Mouse (Mus musculus): ENCODE results near the gene Henmt1.

The Henmt1 gene

DNA sequence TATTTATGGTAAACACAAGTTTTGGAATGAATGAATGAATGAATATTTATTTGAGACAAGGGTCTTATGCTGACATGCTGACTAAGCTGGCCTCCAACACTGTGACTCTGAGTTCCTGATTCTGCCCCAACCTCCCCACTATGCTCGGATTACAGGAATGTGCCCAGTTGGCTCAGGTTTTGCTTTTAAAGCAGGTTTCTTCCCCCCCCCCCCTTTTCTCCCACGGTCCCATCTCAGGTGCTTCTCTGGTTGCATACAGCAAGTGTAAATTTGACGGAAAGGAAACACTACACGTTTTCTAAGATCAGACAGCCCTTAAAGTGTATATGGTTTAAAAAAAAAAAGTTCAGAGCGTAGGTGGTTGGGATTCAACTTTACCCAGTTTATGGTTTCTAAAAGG lies at the start of gene Henmt1:
TSS of gene Henmt1 (plus strand) at position 301 of the 400 bp plus-strand sequence.
- in situ Hi-C loops (cut with MboI), result no loop called here

DNA sequence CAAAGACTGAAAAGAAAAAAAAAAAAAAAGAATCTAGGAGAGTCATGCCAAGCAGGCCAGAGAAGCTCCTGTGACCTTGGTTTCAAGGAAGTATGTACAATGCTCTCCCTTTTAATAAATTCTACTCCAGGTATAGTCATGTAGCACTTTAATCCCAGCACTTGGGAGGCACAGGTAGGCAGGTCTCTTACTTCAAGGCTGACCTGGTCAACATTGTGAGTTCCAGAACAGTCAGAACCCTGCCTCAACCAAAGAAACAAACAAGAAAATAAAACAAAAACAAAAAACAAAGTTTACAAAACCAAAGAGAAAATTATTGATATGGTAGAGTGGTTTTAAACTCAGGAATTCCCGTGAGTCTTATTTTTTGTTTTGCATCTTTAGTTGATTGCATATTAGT lies 49.8 kb upstream of the Henmt1 start, which contains the start of gene Fndc7:
TSS of gene Fndc7 (minus strand) at position 101 of the 400 bp plus-strand sequence.
- in situ Hi-C loops (cut with MboI), result no loop called here

DNA sequence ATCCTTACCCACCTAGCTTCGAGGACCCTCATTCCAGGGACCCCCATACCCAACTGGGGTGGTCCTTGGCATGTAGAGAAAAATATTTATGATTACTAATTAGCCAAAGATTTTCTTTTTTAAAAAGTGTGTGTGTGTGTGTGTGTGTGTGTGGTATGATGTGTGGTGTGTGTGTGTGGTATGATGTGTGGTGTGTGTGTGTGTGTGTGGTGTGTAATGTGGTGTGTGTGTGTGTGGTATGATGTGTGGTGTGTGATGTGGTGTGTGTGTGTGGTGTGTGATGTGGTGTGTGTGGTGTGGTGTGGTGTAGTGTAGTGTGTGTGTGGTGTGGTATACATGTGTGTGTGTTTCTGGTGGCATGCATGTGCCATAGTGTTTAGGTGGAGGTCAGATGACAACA lies 47.6 kb upstream of the Henmt1 start:
- in situ Hi-C loops (cut with MboI), result no loop called here

DNA sequence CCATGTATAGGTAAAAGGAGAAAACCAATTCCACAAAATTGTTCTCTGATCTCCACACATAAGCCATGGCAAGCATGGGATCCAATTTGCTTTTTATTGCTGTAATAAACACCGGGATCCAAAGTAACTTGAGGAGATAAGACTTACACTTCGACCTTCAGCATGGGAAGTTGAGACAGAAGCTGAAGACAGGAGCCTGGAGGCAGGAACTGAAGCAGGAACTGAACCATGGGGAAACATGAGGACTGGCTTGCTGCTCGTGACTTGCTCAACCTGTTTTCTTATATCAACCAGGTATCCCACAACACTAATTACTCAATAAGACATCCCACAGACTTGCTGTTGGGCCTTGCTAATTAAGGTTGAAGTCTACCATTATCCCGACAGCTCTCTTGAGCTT lies 46.8 kb upstream of the Henmt1 start:
- in situ Hi-C loops (cut with MboI), result no loop called here

DNA sequence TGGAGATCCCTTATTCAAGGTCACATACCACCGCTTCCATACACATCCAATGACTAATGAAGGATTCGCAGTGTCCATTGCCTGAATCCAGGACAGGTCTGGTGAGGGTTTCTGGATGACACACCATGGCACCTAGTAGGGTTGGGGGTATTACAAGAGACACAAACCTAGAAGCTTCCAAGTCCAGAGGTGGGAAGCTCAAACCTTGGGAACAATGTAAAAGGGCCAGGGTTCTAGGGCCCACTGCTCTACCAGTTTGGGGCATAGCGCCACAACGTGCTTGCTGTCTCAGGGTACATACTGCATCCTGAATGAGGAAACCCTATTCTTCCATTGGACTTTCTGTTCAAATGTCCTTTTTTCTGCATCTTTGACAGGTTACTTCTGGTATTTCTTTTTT lies 41.0 kb upstream of the Henmt1 start:
- in situ Hi-C loops (cut with MboI), result no loop called here

DNA sequence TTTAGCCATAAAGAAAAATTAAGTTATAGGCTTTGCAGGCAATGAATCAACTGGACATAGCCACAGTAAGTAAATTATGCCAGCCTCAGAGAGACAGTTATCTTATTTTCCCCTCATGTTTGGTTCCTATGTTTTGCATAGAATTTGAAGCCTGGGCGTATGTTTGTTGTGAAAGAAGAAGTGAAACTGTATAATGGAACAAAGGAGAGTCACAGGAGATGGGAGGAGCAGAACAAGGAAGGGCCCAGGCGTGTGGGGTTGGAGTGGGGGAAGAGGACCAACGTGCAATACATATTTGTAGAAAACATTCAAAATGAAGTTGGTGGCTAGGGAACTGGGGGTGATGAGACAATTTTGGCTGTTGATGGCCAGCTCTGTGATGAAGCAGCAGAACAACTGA lies 39.5 kb upstream of the Henmt1 start:
- in situ Hi-C loops (cut with MboI), result loop anchor here (5.0 kb wide), 1 partner anchor 53 kb away; no protein-coding TSS in a partner anchor

DNA sequence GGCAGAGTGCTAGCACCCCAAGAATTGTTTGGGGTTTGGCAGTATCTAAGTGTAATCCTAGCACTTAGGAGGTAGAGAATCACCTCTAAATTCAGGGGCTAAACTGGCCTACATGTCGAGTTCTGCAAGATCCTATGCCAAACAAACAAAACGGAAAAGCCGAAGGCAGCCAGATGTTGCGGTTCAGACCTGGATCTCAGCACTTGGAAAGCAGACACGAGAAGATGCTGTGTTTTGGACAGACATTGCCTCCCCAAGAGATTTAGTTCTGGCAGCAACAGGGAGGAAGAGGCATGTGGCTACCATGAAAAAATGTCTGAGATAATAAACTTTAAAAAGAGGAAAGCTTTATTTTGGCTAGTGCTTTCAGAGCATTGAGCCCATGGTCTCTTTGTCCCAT lies 39.0 kb upstream of the Henmt1 start:
- in situ Hi-C loops (cut with MboI), result loop anchor here (5.0 kb wide), 1 partner anchor 53 kb away; no protein-coding TSS in a partner anchor

DNA sequence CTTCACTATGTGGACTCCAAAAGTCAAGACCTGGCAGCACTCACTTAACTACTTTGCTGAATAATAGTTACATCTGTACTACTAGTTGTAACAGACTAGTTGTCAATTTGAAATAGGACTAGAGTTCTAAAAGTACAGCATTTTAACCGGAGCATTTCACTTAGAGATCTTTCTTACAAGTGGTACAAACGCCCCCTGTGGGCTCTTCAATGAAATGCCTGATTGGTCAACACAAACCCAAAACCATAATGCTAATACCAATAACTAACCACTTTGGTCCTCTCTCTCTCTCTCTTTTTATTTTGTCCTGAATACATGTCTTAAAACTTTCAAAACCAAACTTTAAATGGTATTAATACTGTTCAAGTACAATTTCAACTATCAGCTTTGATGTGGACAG lies 37.6 kb upstream of the Henmt1 start:
- in situ Hi-C loops (cut with MboI), result loop anchor here (5.0 kb wide), 1 partner anchor 55 kb away; no protein-coding TSS in a partner anchor

DNA sequence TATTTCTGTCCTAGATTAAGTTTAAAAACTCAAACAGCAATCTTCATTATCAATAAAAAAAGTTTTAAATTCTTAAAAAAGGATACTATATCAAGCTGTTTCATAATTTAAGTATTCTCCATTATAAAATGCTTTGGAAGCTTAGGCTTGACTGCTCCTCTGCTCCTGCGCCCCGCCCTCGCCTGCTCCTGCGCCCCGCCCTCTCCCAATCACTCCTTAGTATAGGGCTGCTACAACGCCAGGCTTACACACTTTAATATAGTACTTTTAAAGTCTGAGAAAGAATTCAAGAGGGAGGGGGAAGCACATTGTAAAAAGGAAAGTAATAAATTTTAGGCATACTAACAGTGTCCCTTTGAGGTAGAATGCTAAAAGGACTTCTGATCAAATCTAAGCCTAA lies 36.7 kb upstream of the Henmt1 start:
- in situ Hi-C loops (cut with MboI), result loop anchor here (5.0 kb wide), 1 partner anchor 56 kb away; no protein-coding TSS in a partner anchor

DNA sequence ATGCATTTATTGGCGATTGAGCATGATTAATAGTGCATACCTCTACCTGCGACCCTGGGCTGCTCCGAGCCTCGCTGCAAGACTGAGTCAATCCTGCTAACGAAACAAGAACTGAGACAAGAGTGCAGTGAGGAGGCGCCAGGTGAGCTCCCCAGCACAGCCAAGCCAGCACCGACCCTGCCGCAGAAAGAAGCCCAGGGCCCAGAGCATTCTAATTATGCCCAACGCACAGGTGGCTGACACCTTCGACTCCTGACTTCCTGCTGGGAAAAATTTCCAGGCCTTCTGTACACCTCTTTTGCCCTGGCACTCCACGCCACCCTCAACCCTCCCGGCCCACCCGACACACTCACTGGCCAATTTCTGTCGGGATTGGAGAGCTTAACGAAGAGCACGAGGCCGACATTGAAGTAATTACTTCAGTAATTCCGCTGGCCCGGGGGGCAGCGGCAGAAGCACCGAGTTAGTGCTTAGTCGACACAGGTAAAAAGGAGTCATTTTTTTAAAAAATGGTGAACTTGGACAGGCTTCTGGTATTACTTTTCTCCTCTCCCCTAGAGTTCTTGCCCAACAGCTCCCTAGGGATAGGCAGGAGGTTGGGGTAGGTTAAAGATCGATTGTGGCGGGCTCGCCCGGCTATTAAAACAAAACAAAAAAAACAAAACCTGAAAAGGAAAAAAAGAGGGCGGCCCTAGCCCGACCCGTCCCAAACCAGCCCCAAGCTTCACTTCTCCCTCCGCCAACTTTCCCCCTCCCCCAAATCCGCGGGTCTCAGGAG lies 29.2 kb upstream of the Henmt1 start:
- in situ Hi-C loops (cut with MboI), result no loop called here

DNA sequence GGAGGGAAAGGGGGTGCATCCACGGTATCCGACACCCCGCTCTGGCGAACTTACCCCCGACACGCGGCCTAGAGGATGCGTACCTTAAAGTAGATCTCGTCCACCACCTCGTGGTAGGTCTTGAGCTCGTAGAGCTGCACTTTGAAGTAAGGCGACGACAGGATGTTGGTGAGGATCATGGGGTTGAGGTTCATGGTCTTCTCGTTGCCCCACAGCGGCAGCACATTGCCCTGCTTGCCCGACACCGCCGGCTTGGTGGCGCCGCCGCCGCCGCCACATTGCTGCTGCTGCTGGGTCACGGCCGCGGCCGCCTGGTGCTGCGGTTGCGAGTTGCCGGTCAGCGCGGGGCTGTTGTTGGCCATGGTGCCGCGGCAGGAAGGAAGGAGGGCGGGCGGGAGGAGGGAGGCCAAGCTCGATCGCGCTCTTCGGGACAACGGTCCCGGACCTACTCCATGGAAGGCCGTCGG lies 28.6 kb upstream of the Henmt1 start:
- in situ Hi-C loops (cut with MboI), result no loop called here

DNA sequence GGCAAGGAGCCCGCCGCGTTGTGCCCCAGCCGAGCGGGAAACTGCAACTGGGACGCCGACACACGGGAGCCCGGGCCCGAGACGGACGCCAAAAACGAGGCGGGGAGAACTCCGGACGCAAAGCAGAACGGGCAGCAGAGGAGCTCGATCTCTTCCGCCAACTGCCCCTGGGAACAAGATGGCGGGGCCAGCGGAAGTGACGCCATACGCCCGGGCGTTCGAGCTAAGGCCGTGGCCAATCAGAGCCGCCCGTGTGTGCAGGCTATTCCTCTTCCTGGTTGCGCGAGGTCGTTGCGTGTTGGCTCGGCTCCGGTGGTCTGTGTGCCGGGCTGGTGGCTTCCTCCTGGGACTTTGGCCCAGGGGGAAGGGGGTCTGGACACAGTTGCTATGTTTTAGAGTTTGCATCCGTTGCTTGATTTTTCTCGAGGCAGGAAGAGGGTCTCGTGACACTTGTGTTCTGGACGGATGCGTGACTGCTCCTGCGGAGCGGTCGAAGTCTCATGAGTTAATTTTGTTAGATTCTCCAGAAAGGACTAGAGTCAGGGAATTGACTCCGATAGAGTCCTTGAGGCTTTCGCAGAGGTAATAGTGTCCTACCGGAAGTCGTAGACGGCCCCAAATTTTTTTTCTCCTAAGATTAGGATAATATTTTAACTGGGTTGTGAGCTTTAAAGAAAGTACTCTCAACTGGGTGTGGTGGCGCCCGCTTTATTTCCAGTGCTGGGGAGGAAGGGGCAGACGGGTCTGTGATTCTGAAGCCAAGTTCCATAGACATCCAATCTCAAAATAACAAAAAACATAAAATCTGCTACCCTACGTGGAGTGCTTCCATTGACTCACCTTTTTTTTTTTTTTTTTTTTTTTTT lies 27.9 kb upstream of the Henmt1 start, which contains the start of gene Prpf38b:
TSS of gene Prpf38b (minus strand) at position 180 of the 866 bp plus-strand sequence.
- in situ Hi-C loops (cut with MboI), result no loop called here

DNA sequence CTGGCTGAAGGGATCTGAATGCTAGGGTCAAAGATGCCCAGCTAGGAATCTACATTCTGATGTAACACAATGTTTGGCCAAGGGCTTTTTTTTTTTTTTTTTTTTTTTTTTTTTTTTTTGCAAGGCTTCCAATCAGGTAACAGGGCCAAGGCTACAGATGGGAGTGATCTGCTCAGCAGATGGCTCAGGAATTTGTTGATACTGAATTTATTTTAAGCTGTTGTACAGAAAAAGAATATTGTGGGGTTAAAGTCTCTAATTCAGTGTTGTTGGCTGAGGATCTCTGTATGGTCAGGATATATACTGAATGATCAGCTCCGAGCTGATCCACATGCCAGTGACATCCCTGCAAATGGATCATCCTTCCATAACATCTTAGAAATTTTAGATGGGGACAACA lies 23.7 kb upstream of the Henmt1 start:
- in situ Hi-C loops (cut with MboI), result no loop called here

DNA sequence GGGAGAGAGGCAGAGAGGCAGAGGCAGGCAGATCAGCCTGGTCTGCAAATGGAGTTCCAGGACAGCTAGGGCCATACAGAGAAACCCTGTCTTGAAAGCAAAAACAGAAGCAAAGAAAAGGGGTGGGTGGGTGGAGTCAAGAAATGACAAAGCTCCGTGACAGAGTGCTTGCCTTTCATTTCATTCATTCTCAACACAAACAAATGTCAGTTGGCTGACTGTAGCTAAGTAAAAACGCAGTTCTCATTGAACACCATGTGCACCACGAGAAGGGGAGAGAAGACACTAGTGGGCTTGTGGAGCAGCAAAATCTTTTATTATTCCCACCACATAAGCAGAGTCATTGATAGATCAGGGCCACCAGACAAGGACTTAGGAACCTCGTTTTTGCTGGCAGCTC lies 22.8 kb upstream of the Henmt1 start:
- in situ Hi-C loops (cut with MboI), result no loop called here

DNA sequence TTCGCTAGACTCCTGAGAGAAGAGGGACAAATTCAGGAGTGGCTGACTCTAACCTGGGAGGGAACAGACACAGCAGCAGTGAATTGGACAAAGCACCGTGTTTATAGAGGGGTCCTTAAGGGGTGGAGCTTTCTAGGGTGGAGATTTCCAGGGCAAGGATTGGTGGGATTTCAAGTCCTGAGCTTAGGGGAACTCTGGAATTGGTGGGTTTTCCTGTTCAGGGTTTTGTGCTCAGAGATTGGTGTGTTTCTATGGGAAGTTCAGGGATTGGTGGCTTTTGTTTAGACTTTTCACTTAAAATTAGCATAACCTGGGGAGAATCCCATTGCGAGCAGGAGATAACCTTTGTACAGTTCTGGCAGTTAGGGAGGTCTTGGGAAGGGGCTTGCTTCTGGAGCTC lies 21.7 kb upstream of the Henmt1 start:
- in situ Hi-C loops (cut with MboI), result no loop called here

DNA sequence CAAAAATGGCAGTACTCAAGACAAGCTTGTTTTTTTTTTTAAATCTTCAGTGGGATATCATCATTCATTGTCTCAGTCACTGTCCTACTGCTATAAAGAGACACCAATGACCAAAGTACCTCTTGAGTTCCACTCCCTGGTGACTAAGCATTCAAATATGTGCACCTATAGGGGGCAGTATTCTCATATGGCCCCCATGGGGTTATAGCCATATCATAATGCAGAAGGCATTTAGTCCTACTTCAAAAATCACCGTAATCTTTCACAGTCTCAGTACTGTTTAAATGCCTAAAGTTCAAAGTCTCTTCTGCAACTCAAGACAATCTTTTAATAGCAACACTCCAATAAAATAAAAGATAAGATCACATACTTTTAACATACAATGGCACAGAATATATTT lies 20.8 kb upstream of the Henmt1 start:
- in situ Hi-C loops (cut with MboI), result no loop called here

DNA sequence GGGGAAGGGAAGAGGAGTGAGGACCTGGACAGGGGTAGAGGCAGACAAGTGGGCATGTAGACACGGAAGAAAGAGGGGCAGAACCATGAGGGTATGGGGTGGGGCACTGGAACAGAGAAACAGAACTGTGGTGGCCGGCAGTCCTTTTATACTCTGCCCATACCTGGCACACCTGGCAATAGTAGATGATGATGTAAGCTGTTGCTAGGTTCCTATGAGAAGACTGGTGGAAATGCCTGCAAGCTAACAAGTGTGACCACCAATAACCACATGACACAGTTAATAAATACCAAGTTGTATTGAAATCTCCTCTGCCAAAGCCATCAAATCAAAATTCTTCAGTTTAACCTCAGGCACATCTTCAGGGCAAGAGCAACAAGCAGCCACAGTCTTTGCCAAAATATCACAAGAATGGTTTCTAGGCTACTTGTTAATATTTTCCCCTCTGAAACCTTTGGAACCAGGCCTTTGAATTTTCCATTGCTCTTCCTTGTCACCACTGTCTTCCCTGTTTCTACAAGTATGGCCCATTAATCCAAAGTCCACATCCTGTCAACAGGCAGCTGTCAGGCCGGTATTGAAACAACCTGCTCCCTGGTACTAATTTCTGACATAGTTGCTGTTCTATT lies 19.1 kb upstream of the Henmt1 start:
- in situ Hi-C loops (cut with MboI), result no loop called here

DNA sequence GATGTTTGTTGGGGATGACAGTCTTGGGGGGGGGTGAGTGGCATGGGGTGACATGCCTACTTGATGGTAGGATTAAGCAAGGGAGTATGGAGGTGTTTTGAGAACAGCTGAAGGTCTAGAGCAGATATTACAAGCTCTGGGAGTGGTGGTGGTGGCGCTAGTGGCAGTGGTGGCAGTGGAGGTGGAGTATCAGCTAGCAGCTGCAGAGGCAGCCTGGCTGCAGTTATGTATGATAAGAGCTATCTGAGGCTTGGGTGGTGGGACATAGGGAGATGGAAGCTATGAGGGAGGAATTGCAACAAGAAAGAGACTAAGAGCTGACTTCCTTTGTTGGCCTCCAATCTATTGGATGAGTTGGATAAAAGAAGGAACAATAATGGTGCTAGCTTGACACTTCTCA lies 17.9 kb upstream of the Henmt1 start:
- in situ Hi-C loops (cut with MboI), result no loop called here

DNA sequence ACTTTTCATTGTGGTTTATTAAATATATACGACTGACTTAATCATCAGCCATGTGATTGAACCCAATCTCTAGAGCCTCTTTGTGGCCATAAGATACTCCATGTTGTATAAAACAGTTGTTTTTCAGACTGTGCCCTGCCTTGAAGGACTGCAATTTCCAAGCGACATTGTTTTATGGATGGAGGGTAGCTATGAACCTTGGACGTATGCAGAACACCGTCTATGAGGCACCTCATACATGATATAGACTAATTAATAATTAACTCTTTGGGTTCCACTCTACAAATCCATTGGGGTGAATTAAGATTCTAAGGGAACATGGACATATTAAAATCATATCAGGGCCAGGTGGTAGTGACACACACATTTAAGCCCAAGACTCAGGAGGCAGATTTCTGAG lies 14.0 kb upstream of the Henmt1 start:
- in situ Hi-C loops (cut with MboI), result no loop called here

DNA sequence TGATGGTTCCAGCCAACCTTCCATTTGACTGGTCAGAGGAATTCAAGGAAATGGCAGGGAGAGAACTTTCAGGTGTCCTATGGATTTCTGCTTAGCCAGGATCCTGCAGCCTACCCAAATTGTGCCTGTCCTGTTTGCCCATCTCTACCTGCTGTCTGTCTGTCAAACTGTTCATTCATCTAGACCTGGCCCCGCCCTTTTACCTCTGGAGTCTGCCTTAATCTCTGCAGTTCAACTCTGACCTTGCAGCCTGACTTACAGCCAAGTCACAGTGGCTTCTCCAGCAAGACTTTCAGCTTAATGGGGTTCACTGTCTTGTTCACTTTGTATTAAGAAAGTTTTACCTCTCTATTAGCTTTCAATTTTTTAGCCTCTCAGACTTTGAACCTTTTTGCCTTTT lies 13.4 kb upstream of the Henmt1 start:
- in situ Hi-C loops (cut with MboI), result no loop called here

DNA sequence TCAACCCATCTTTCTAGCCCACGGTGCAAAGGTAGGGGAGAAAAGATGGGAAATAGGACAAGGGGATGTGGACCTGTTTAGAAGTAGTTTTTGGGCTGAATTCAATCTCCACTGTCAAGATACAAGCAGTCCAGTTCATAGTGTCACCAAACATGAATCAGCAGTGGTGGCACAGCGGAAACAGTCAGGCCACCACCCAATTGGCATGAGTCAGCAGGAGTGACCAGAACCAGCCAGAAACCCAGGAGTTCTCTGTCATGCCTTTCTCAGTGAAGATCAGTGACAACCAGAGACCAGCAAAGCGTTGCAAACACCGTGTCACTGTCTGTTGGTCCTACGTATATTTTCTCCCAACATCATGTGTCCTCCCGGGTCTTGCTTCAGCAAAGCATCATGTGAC lies 6.1 kb upstream of the Henmt1 start:
- in situ Hi-C loops (cut with MboI), result no loop called here

DNA sequence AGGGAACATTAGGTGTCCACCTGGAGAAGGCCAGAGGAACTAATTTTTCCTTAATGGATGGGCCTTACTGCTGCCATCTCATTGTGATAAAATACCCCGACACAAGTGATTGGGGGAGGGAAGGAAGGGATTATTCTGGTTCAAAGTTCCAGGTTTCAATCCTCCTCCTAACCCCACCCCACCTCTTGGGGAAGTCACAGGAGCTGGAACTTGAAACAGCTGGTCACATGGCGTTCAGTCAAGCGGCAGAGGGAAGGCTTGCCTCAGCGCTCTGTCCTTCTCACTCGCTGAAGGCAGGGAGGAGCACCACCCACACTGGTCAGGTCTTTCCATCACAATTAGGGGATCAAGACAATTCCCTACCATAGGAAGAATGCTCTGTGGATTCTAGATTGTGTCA lies 982 bp upstream of the Henmt1 start:
- in situ Hi-C loops (cut with MboI), result no loop called here

Measured in mature B cell (primary cell).